14 mouse cellular contexts compared by ENCODE assay signal in genomic region chr12:32602131-32602815, GRCm38 (mm10).
A peak's percentile ranks its signal among the peaks of the same experiment; 100 is the strongest.
DNase-seq lines count a peak whose midpoint lies in the region; ATAC-seq lines count a peak whose summit lies in the region.
"Had no signal": no experiment of that assay in that cellular context is flagged by ENCODE, and none has a peak within 500 bp of the region (broad histone marks: within the 10 kb centered on the region; RNA-seq: fewer than 3 reads in every experiment).

No protein-coding gene starts in this region.

- no peaks in the 10 kb centered on the region for H3K36me3 ChIP-seq in heart, embryonic 11.5 days (ENCODE audit: control insufficient read depth, insufficient read depth, low read length)
- H3K36me3 ChIP-seq in neural tube, embryonic 14.5 days (ENCODE audit: control insufficient read depth, insufficient read depth, low read length): no peaks in the 10 kb centered on the region
- H3K36me3 ChIP-seq: hindbrain, embryonic 13.5 days had no signal

- H3K27me3 ChIP-seq in heart, embryonic 11.5 days (ENCODE audit: control insufficient read depth, insufficient read depth, low read length): no peaks in the 10 kb centered on the region
- H3K27me3 ChIP-seq in neural tube, embryonic 14.5 days (ENCODE audit: control insufficient read depth, insufficient read depth, low read length): no peaks in the 10 kb centered on the region
- H3K27me3 ChIP-seq: hindbrain, embryonic 13.5 days had no signal

- no peak overlapping the region for H3K9ac ChIP-seq in heart, embryonic 11.5 days (ENCODE audit: low read depth, low read length)
- H3K9ac ChIP-seq in neural tube, embryonic 14.5 days (replicated peaks; ENCODE audit: low read depth, low read length): no peak overlapping the region
- H3K9ac ChIP-seq: hindbrain, embryonic 13.5 days had no signal

- no peaks in the 10 kb centered on the region for H3K4me1 ChIP-seq in heart, embryonic 11.5 days (ENCODE audit: control insufficient read depth, insufficient read depth, low read length)
- no peaks in the 10 kb centered on the region for H3K4me1 ChIP-seq in neural tube, embryonic 14.5 days (ENCODE audit: control insufficient read depth, insufficient read depth, low read length)
- H3K4me1 ChIP-seq: hindbrain, embryonic 13.5 days had no signal

- H3K4me3 ChIP-seq in heart, embryonic 11.5 days (ENCODE audit: low read depth, low read length): no peak overlapping the region
- no peak overlapping the region for H3K4me3 ChIP-seq in neural tube, embryonic 14.5 days (ENCODE audit: low read depth, low read length)
- H3K4me3 ChIP-seq: heart, adult 2 months; hindbrain, embryonic 13.5 days had no signal

- WGBS in heart, embryonic 11.5 days (ENCODE audit: insufficient replicate concordance): 74% methylated on average over 10 of the region's 10 CpGs
- WGBS in neural tube, embryonic 14.5 days: 75% methylated on average over 10 of the region's 10 CpGs

- no peak for ATAC-seq in heart, embryonic 11.5 days (replicated peaks; ENCODE audit: insufficient number of reproducible peaks, low FRiP score, low TSS enrichment)
- ATAC-seq in neural tube, embryonic 14.5 days (ENCODE audit: low read depth): peak; percentile 68; the same call in 1 of the 2 replicates

- no peaks in the 10 kb centered on the region for H3K9me3 ChIP-seq in heart, embryonic 11.5 days (replicated peaks; ENCODE audit: control insufficient read depth, low read length)
- no peaks in the 10 kb centered on the region for H3K9me3 ChIP-seq in neural tube, embryonic 14.5 days (ENCODE audit: control insufficient read depth, low read length)
- H3K9me3 ChIP-seq: hindbrain, embryonic 13.5 days had no signal

- H3K27ac ChIP-seq in heart, embryonic 11.5 days (ENCODE audit: low read depth, low read length): no peak overlapping the region
- no peak overlapping the region for H3K27ac ChIP-seq in neural tube, embryonic 14.5 days (ENCODE audit: low read depth, low read length)
- H3K27ac ChIP-seq: heart, adult 2 months; hindbrain, embryonic 13.5 days; stomach, postnatal 0 days had no signal

- DNase-seq in heart, adult 11 months: peak; percentile 79
- DNase-seq in neural tube, embryonic 10.5 days (ENCODE audit: extremely low spot score, low spot score): no peak
- DNase-seq in layer of hippocampus, adult 9-11 months: peak; percentile 47
- DNase-seq in telencephalon, adult 2 months (ENCODE audit: low read depth, low spot score): peak; percentile 21
- no peak for DNase-seq in retina, embryonic 14.5 days (ENCODE audit: low spot score)
- DNase-seq in kidney, adult 11 months: no peak
- DNase-seq: B cell, adult 2 months; embryo, embryonic 11 days; heart, adult 2 months; lung, postnatal 36 days had no signal

- H3K4me2 ChIP-seq in heart, embryonic 11.5 days: no peak overlapping the region
- H3K4me2 ChIP-seq in neural tube, embryonic 14.5 days (ENCODE audit: low read depth, low read length): no peak overlapping the region
- H3K4me2 ChIP-seq: hindbrain, embryonic 13.5 days had no signal

Comparison
In these comparisons a context has a peak if more than half of its experiments do, and no peak if none do; other contexts are left out.
1. DNase-seq: peak in heart, adult 11 months (single experiment), layer of hippocampus, adult 9-11 months (single experiment) and telencephalon, adult 2 months (single experiment); none in neural tube, embryonic 10.5 days (single experiment), retina, embryonic 14.5 days (single experiment) and kidney, adult 11 months (single experiment).